Mouse (Mus musculus): ENCODE data around the gene Slc44a1. TPM values are rescaled to one million over a fixed set of nuclear protein-coding genes. Genes with fewer than 3 reads are reported as not detected.

Gene Slc44a1
- total RNA-seq, 2 experiments from 2014 or later = 85.2 to 95.7 TPM

DNA sequence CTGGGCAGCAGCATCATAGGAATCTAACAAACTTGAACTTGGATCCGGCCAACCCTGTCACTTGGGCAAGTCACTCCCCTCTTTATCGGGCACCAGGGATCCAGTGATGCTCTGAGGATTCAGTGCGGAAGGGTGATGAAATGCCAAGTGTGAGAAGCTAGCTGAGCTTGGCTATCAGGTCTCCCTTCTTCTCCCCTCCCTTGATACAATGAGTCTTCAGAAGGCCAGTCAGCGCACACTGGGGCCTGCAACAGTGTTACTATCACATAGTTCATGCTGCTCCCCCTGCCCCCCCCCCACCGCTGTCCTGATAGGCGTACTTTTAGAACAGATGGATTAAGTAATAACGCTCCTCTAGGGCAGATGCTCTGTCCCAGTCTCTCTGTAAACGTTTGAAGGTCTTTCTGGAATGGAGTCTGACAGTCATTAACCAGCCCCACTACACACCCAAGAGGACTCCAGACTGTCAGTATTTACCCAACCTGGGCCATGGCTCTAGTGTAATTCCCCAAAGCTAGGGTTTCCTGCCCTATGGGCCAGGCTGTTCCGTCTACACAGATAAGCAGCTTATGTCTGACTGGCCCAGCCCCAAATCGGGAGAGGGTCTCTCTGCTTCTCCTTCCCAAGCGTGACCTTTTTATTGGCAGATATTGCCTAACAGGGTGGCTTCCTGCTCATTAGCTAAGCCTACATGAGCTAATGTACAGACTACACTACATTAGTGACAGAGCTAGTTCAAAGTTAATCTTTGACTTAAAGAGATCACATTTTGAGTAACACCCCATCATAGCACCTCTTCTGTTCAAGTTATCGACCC, 155.2 kb downstream of the Slc44a1 start:
- DNase-seq (ENCODE audit: low spot score in 2 of 2) = no peak

DNA sequence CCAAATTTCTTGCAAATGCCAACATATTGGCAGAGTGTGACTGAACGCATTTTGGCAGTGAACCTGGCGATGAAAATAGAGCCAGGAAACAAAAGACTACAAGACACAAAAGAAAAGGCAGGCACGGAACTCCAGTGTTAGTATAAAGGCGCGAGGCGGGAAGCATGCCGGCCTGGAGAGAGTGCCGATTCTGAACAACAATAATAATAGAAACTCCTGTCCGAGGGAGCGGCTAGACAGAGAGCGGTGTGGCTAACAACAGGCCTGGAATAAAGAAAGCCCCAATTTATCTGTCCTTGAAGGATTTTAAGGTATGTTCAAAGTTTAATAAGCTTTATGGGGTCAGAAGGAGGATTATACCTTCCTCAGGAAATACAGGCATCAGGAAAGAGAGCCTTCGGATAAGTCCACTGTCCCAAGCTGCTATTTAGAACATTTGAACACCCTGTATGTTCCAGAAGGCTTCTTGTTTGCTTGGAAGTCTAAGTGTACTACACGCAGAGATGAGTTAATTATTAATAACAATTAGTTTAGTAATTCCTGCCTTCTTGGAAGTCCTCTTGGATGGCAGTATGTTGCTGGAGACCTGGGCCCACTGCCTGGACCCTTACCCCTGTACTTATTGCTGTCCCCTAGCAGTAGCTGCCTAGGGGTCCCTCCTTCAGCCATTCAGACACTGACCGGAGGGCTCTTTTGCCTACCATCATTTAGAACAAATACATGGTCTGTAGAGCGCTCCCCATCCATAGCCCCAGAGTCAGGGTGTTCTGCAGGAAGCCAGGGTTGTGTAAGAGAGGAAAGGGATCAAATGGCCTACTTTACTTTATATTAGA, 156.1 kb downstream of the Slc44a1 start:
- DNase-seq (ENCODE audit: low spot score in 2 of 2) = no peak

- DNase-seq (ENCODE audit: low spot score in 2 of 2) = no peak
These were observed 160.2 kb downstream of the Slc44a1 start for GRCm38 (mm10) chr4:53600462-53600861.

DNA sequence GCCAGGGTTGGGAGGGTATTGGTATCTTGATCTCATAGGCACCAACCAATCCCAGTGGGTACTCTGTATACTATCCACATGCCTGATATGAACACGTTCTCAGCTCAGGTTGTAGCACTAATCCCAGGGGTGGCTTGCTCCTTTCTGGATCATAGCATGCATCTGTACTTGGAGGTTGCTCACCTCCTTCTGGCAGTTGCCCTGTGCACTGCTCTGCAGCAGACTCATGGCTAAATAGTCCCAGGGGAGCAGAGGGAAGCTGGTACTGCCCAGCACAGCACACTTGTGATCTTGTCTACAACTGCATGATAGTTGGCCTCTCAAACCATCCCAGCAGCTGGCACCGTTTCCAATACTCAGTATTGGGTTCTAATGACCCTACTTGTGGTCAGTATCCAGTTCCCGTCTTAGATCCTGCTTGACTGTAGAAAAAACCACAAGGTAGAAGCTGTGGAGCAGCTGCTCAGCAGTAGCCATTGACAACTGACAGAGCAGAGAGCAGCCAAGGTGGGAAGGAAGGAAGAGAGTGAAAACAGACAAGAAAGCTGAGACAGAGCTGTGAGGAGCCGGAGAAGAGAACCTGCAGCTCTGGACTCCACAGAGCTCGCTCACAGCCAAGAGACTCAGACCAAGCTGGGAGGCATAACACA, 174.5 kb downstream of the Slc44a1 start:
- no peak for DNase-seq (ENCODE audit: low spot score in 2 of 2)

GRCm38 (mm10) chr4:53617968-53618367, 177.8 kb downstream of the Slc44a1 start:
- no peak for DNase-seq (ENCODE audit: low spot score in 2 of 2)

GRCm38 (mm10) chr4:53620104-53620503, 179.9 kb downstream of the Slc44a1 start:
- no peak for DNase-seq (ENCODE audit: low spot score in 2 of 2)

GRCm38 (mm10) chr4:53621084-53621483, 180.9 kb downstream of the Slc44a1 start:
- no peak for DNase-seq (ENCODE audit: low spot score in 2 of 2)

GRCm38 (mm10) chr4:53621490-53621889, 181.3 kb downstream of the Slc44a1 start:
- DNase-seq (ENCODE audit: low spot score in 2 of 2) = no peak

GRCm38 (mm10) chr4:53623711-53624110, 183.5 kb downstream of the Slc44a1 start:
- DNase-seq (ENCODE audit: low spot score in 2 of 2) = no peak

DNA sequence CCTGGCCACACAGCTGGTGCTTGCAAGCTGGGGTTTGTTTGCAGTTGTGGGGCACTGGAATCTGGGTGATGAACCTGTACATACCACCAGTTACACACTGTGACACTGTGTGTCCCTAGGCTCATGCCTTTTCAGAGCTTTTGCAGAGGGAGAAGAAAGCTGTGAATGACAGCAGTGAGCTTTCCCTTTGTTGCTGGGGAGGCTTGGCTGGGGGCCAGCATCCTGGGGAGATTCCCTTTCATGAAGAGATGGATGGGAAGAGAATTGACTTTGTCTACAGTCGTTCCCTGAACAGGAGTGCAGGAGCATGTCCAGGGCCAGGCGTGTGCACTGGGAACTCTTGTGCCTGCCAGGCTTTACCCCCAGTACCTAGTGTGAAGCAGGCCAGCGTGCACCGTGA, 184.6 kb downstream of the Slc44a1 start:
- DNase-seq (ENCODE audit: low spot score in 2 of 2) = peak in 1 of 2 experiments; percentile 38

DNA sequence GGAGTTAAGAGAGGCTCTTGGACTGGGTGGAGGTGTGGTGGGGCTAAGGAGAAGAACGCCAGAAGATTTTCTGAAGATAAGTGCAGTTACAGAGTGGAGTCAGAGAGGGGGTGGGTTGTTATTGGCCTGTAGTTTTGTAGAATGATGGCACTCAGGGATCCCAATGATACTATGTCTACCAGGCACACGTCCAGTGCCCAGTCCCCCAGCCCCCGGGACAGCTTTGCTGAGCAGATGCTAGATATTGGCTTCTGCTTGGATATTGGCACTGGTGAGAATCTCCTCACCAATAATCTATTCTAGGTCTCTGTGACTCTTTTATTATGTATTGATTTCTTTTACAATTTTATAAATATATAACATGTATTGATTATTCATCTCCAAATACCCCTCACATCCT, 185.1 kb downstream of the Slc44a1 start:
- no peak for DNase-seq (ENCODE audit: low spot score in 2 of 2)

- DNase-seq (ENCODE audit: low spot score in 2 of 2) = no peak
These were observed 188.7 kb downstream of the Slc44a1 start for GRCm38 (mm10) chr4:53628924-53629323.

DNA sequence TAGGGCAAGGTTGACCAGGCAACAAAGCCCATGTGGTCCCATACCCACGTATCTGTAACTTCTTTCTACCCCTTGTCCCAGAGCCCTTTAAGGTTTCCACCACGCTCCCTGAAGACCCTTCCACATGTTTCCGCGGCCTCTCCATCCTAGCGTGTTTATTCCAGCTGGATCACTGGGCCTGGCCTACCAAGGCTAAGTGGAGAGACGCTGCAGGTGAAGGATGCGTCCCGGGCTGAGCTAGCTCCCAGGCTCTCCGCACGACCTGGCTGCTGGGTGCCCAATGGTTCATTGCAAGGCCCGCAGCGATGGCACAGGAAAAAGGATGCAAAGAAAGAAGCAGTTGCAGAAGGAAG, 190.7 kb downstream of the Slc44a1 start:
- no peak for DNase-seq (ENCODE audit: low spot score in 2 of 2)

- peak; percentile 78 for DNase-seq (ENCODE audit: low spot score in 2 of 2)
These were observed 191.2 kb downstream of the Slc44a1 start, which contains the start of gene Fsd1l for GRCm38 (mm10) chr4:53631316-53632010. Fsd1l (plus strand) TSS chr4:53631471.

DNA sequence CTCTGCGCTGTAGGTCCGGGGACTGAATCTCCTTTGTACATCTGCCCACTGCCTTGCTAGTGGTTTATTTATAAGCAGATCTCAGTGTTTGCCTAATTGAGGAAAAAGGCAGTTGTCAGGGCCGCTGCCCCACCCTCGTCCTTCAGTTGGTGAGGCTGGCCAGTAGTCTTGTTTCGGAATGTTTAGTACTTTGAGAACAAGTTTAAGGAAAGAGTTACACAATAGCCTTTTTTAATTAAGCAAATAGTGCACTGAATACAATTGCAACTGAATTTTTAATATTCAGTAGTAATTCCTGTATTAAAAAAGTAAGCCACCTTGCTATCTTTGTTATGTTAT, 191.8 kb downstream of the Slc44a1 start:
- no peak for DNase-seq (ENCODE audit: low spot score in 2 of 2)

DNA sequence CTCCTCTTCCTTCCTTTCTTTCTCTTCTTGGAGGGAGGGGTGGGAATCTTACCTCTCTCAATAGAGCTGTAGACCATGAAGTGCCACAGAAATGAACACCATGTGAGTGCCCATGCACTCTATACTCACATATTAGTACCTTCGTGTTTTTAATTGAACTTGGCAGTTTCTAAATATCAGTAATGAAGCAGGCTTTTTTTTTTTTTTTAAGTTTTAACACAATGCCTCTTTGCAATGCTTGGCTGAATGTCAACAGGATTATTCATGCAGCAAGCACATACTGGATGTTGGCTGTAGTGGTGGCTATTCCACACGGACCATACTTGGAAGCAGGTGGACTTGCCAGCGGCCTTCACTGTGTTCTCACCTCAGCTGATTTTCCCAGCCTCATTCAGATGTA, 195.1 kb downstream of the Slc44a1 start:
- DNase-seq (ENCODE audit: low spot score in 2 of 2) = no peak

- no peak for DNase-seq (ENCODE audit: low spot score in 2 of 2)
These were observed 197.2 kb downstream of the Slc44a1 start for GRCm38 (mm10) chr4:53637269-53637909.

- no peak for DNase-seq (ENCODE audit: low spot score in 2 of 2)
These were observed 198.4 kb downstream of the Slc44a1 start for GRCm38 (mm10) chr4:53638549-53639123.

- no peak for DNase-seq (ENCODE audit: low spot score in 2 of 2)
These were observed 217.8 kb downstream of the Slc44a1 start for GRCm38 (mm10) chr4:53658029-53658428.

DNA sequence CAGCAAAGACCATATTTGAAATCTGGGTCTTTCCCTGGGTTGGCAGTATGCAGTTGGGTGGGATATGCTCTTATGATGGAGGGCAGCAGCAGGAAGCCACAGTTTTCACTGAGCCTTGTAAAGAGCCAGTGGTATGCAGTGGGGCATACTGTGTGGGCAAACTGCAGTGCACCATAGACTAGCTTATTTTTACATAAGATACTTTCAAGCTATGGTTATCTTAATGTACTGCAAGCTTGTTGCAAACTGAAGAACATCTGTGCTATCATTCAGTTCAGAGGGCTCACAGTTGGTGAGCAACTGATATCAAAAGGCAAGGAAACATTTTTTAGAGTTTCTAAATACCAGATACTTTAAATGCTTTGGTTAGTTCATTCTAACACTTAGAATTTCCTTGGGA, 220.5 kb downstream of the Slc44a1 start:
- DNase-seq (ENCODE audit: low spot score in 2 of 2) = no peak

Measured in adrenal gland, adult 18-20 months (tissue).